Mouse (Mus musculus) kidney, postnatal 0 days (tissue): Measurements from ENCODE around the gene Acad10. TPM values are rescaled to one million over a fixed set of nuclear protein-coding genes. Genes with fewer than 3 reads are reported as not detected.

Experiments used
- ATAC-seq: fragments of 200-750 bp; cut with Nextera tagmentation; replicated peaks from 2 replicates; pipeline ENCODE4 v1.8.0; 2017; ENCODE audit warnings: low read depth, moderate number of reproducible peaks, moderate TSS enrichment, moderate library complexity; ENCODE audit not compliant: low FRiP score
- DNase-seq: peaks from one replicate; pipeline ENCODE4 v3.0.0-alpha.2; 2016; ENCODE audit warnings: low spot score
- H3K27ac ChIP-seq: fragments of 300-500 bp; sonication (generic); 2 replicates; pipeline ENCODE4 v1.5.1; 2014; ENCODE audit warnings: mild to moderate bottlenecking
- H3K27me3 ChIP-seq: fragments of 300-500 bp; sonication (generic); 2 replicates; pipeline ENCODE4 v1.6.1; 2014; ENCODE audit warnings: low read length, mixed read lengths; ENCODE audit not compliant: insufficient read depth
- H3K36me3 ChIP-seq: fragments of 300-500 bp; sonication (generic); 2 replicates; pipeline ENCODE4 v1.6.1; 2014; ENCODE audit warnings: low read length, mixed read lengths; ENCODE audit not compliant: insufficient read depth
- H3K4me1 ChIP-seq: fragments of 300-500 bp; sonication (generic); replicated peaks from 2 replicates; pipeline ENCODE4 v1.6.1; 2014; ENCODE audit warnings: antibody characterized with exemption, low read length, mixed read lengths; ENCODE audit not compliant: insufficient read depth
- H3K4me2 ChIP-seq: fragments of 300-500 bp; sonication (generic); 2 replicates; pipeline ENCODE4 v1.6.1; 2014; ENCODE audit warnings: mild to moderate bottlenecking, low read length, moderate library complexity, mixed read lengths
- H3K4me3 ChIP-seq: fragments of 300-500 bp; sonication (generic); replicated peaks from 2 replicates; pipeline ENCODE4 v1.5.1; 2014; ENCODE audit warnings: low read depth, low read length
- H3K9ac ChIP-seq: fragments of 300-500 bp; sonication (generic); 2 replicates; pipeline ENCODE4 v1.6.1; 2014; ENCODE audit warnings: low read depth, low read length
- H3K9me3 ChIP-seq: fragments of 300-500 bp; sonication (generic); replicated peaks from 2 replicates; pipeline ENCODE4 v1.6.1; 2016; ENCODE audit warnings: low read length, inconsistent platforms, mixed read lengths
- CTCF ChIP-seq: IDR thresholded peaks from 2 replicates; pipeline ENCODE4 v1.5.1; 2016; ENCODE audit warnings: antibody characterized with exemption, low read depth, mild to moderate bottlenecking, moderate library complexity
- WGBS: fragments of 180-500 bp; shearing (Covaris S2); extraction: QIAGEN DNeasy Blood & Tissue Kit; methylation state at CpG from one replicate; pipeline ENCODE4 v1.1.7; 2014; 5-methylcytosine and 5-hydroxymethylcytosine counted together
- polyA plus RNA-seq: library from polyadenylated mRNA; unstranded; fragments of >200 nt; fragmentation: Nextera tagmentation; extraction: Ambion mirVana; gene quantifications from 2 replicates; pipeline ENCODE4 v1.2.1, GENCODE M21; 2015

The Acad10 gene
- polyA plus RNA-seq, 1 experiment from 2014 or later, result 7.6 TPM

- H3K27ac ChIP-seq, result no peak overlapping the region
- no peaks in the 10 kb centered on the region for H3K27me3 ChIP-seq
- WGBS, result 78% methylated on average over 6 of the region's 6 CpGs
- H3K4me3 ChIP-seq, result no peak overlapping the region
- H3K9ac ChIP-seq, result no peak overlapping the region
- H3K4me1 ChIP-seq, result peaks cover 11% of the 10 kb centered on the region
- TF ChIP-seq CTCF, result no peak
- H3K36me3 ChIP-seq, result no peaks in the 10 kb centered on the region
- H3K4me2 ChIP-seq, result no peak overlapping the region
- DNase-seq, result no peak
- ATAC-seq, result no peak
- no peaks in the 10 kb centered on the region for H3K9me3 ChIP-seq
These were observed 65.5 kb downstream of the Acad10 start for GRCm38 (mm10) chr5:121594714-121595313.

- Histone ChIP-seq H3K36me3 (no peaks in the 10 kb centered on the region), H3K27ac (peak within 1 kb of the TSS; percentile 83), H3K9ac (peak within 1 kb of the TSS; percentile 82), H3K9me3 (no peaks in the 10 kb centered on the region), H3K27me3 (no peaks in the 10 kb centered on the region), H3K4me3 (peak within 1 kb of the TSS; percentile 66), H3K4me2 (peak within 1 kb of the TSS; percentile 98), H3K4me1 (peaks cover 11% of the 10 kb centered on the region)
- ATAC-seq (peak; percentile 87), DNase-seq (peak; percentile 95)
- peak; percentile 44 for TF ChIP-seq CTCF
- WGBS, result 4% methylated on average over 47 of the region's 47 CpGs
These were observed 66.6 kb downstream of the Acad10 start, which contains the start of gene Aldh2 for GRCm38 (mm10) chr5:121593451-121594401. Gene Aldh2 (minus strand): TSS chr5:121593824.

GRCm38 (mm10) chr5:121592816-121593407 lies 67.4 kb downstream of the Acad10 start:
- TF ChIP-seq CTCF, result no peak; the same call in 1 of the 2 replicates
- H3K9me3 ChIP-seq, result no peaks in the 10 kb centered on the region
- peaks cover 11% of the 10 kb centered on the region for H3K4me1 ChIP-seq
- WGBS, result 3% methylated on average over 33 of the region's 33 CpGs
- H3K27me3 ChIP-seq, result no peaks in the 10 kb centered on the region
- peak overlapping the region; percentile 82 for H3K9ac ChIP-seq
- H3K4me3 ChIP-seq, result peak overlapping the region; percentile 66
- peak overlapping the region; percentile 98 for H3K4me2 ChIP-seq
- H3K36me3 ChIP-seq, result no peaks in the 10 kb centered on the region
- ATAC-seq, result peak; percentile 18; the same call in 1 of the 2 replicates
- DNase-seq, result peak; percentile 21
- peak overlapping the region; percentile 83 for H3K27ac ChIP-seq

- Histone ChIP-seq H3K36me3 (no peaks in the 10 kb centered on the region), H3K4me3 (peak overlapping the region; percentile 66; the same call in 1 of the 2 replicates), H3K27ac (no peak overlapping the region), H3K4me2 (peak overlapping the region; percentile 98), H3K27me3 (no peaks in the 10 kb centered on the region), H3K9me3 (no peaks in the 10 kb centered on the region), H3K4me1 (peaks cover 11% of the 10 kb centered on the region), H3K9ac (no peak overlapping the region)
- DNase-seq (peak; percentile 14), ATAC-seq (no peak)
- TF ChIP-seq CTCF, result no peak
- 53% methylated on average over 11 of the region's 11 CpGs for WGBS
These were observed 68.1 kb downstream of the Acad10 start for GRCm38 (mm10) chr5:121592064-121592815.

GRCm38 (mm10) chr5:121591417-121592063 lies 68.8 kb downstream of the Acad10 start:
- DNase-seq (peak; percentile 18), ATAC-seq (no peak)
- Histone ChIP-seq H3K36me3 (no peaks in the 10 kb centered on the region), H3K27ac (no peak overlapping the region), H3K4me3 (no peak overlapping the region), H3K4me2 (0 out of 2 replicates have a peak overlapping the region, but pooled peaks have one; percentile 98), H3K4me1 (peaks cover 11% of the 10 kb centered on the region), H3K9me3 (no peaks in the 10 kb centered on the region), H3K27me3 (no peaks in the 10 kb centered on the region), H3K9ac (no peak overlapping the region)
- 43% methylated on average over 11 of the region's 11 CpGs for WGBS
- no peak for TF ChIP-seq CTCF
